Mouse (Mus musculus) heart, embryonic 13.5 days (tissue): ENCODE measurements around the gene Gp1ba. TPM values are rescaled to one million over a fixed set of nuclear protein-coding genes. Genes with fewer than 3 reads are reported as not detected.

Experiments used
- ATAC-seq: fragments of 200-750 bp; cut with Nextera tagmentation; 2 replicates; pipeline ENCODE4 v1.8.0; 2017; ENCODE audit warnings: moderate TSS enrichment; ENCODE audit not compliant: insufficient number of reproducible peaks, low FRiP score, low TSS enrichment; ENCODE audit errors: extremely low read depth
- H3K27ac ChIP-seq: fragments of 300-500 bp; sonication (generic); replicated peaks from 2 replicates; pipeline ENCODE4 v1.5.1; 2015; ENCODE audit warnings: moderate library complexity, mild to moderate bottlenecking, inconsistent platforms
- H3K27me3 ChIP-seq: fragments of 300-500 bp; sonication (generic); replicated peaks from 2 replicates; pipeline ENCODE4 v1.6.1; 2015; ENCODE audit warnings: mild to moderate bottlenecking, inconsistent platforms
- H3K36me3 ChIP-seq: fragments of 300-500 bp; sonication (generic); 2 replicates; pipeline ENCODE4 v1.6.1; 2015; ENCODE audit warnings: mild to moderate bottlenecking, inconsistent platforms
- H3K4me1 ChIP-seq: fragments of 300-500 bp; sonication (generic); 2 replicates; pipeline ENCODE4 v1.6.1; 2015; ENCODE audit warnings: inconsistent platforms
- H3K4me2 ChIP-seq: fragments of 300-500 bp; sonication (generic); 2 replicates; pipeline ENCODE4 v1.6.1; 2015; ENCODE audit warnings: inconsistent platforms, mild to moderate bottlenecking, moderate library complexity
- H3K4me3 ChIP-seq: fragments of 300-500 bp; sonication (generic); 2 replicates; pipeline ENCODE4 v1.5.1; 2015; ENCODE audit warnings: moderate library complexity, mild to moderate bottlenecking, inconsistent platforms
- H3K9ac ChIP-seq: fragments of 300-500 bp; sonication (generic); 2 replicates; pipeline ENCODE4 v1.6.1; 2015; ENCODE audit warnings: inconsistent platforms, mild to moderate bottlenecking, moderate library complexity
- H3K9me3 ChIP-seq: fragments of 300-500 bp; sonication (generic); 2 replicates; pipeline ENCODE4 v1.6.1; 2016; ENCODE audit warnings: inconsistent platforms
- WGBS: fragments of 180-500 bp; shearing (Covaris S2); methylation state at CpG from one replicate; pipeline ENCODE4 v1.1.7; 2015; ENCODE audit warnings: mixed read lengths; 5-methylcytosine and 5-hydroxymethylcytosine counted together
- polyA plus RNA-seq: library from polyadenylated mRNA; unstranded; fragments of >200 nt; fragmentation: Nextera tagmentation; extraction: Ambion mirVana; gene quantifications from 2 replicates; pipeline ENCODE4 v1.2.1, GENCODE M21; 2015

Gene Gp1ba
- polyA plus RNA-seq, 1 experiment from 2014 or later: 0.86 TPM

DNA sequence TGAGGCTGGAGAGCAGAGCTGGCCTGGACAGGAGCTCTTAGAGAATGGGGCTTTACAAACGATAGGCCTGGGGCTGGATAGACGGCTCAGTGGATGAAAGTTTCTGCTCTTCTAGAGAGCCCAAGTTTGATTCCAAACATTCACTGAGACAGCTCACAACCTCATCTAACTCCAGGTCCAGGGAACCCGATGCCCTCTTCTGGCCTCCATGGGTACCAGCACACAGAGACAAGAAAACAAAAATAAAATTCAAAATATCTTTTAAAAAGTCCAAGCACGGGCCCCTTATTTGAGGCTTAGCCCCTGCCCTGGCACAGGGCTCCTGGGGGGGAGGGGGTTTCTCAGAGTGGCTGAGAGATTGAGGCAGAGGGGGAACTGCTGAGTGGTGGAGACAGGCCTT, 28.2 kb upstream of the Gp1ba start:
- no peak for ATAC-seq
- 0 out of 2 replicates have a peak, but pooled peaks cover under 1% of the 10 kb centered on the region for H3K27me3 ChIP-seq
- H3K36me3 ChIP-seq: peaks cover 80% of the 10 kb centered on the region
- H3K9me3 ChIP-seq: no peaks in the 10 kb centered on the region
- no peak overlapping the region for H3K27ac ChIP-seq
- no peak overlapping the region for H3K4me3 ChIP-seq
- no peak overlapping the region for H3K4me2 ChIP-seq
- H3K4me1 ChIP-seq: peaks cover 16% of the 10 kb centered on the region
- no peak overlapping the region for H3K9ac ChIP-seq
- 82% methylated on average over 4 of the region's 4 CpGs for WGBS

- Histone ChIP-seq H3K9me3 (no peaks in the 10 kb centered on the region), H3K27ac (no peak overlapping the region), H3K9ac (no peak overlapping the region), H3K4me3 (no peak overlapping the region), H3K36me3 (peaks cover 63% of the 10 kb centered on the region), H3K4me2 (no peak overlapping the region), H3K4me1 (peaks cover 18% of the 10 kb centered on the region), H3K27me3 (peaks cover 17% of the 10 kb centered on the region)
- 76% methylated on average over 7 of the region's 7 CpGs for WGBS
- no peak for ATAC-seq
Measured at GRCm38 (mm10) chr11:70612505-70612904, 26.4 kb upstream of the Gp1ba start.

GRCm38 (mm10) chr11:70615074-70615473, 23.8 kb upstream of the Gp1ba start:
- peak; percentile 58; the same call in 1 of the 2 replicates for ATAC-seq
- peaks cover 37% of the 10 kb centered on the region for H3K36me3 ChIP-seq
- peak overlapping the region; percentile 82 for H3K9ac ChIP-seq
- H3K4me2 ChIP-seq: peak overlapping the region; percentile 95
- 1% methylated on average over 17 of the region's 17 CpGs for WGBS
- H3K4me1 ChIP-seq: peaks cover 18% of the 10 kb centered on the region
- H3K27ac ChIP-seq: peak overlapping the region; percentile 58
- peaks cover 19% of the 10 kb centered on the region for H3K27me3 ChIP-seq
- no peaks in the 10 kb centered on the region for H3K9me3 ChIP-seq
- H3K4me3 ChIP-seq: peak overlapping the region; percentile 55

GRCm38 (mm10) chr11:70615516-70616093, 23.3 kb upstream of the Gp1ba start, which contains the start of gene 4930544D05Rik:
TSS of gene 4930544D05Rik (plus strand) at chr11:70615848.
- WGBS: 8% methylated on average over 21 of the region's 21 CpGs
- peaks cover 18% of the 10 kb centered on the region for H3K4me1 ChIP-seq
- ATAC-seq: no peak
- H3K36me3 ChIP-seq: peaks cover 32% of the 10 kb centered on the region
- H3K9ac ChIP-seq: peak within 1 kb of the TSS; percentile 82
- H3K9me3 ChIP-seq: no peaks in the 10 kb centered on the region
- peak within 1 kb of the TSS; percentile 55 for H3K4me3 ChIP-seq
- peaks cover 19% of the 10 kb centered on the region for H3K27me3 ChIP-seq
- peak within 1 kb of the TSS; percentile 95 for H3K4me2 ChIP-seq
- peak within 1 kb of the TSS; percentile 58 for H3K27ac ChIP-seq

- no peak for ATAC-seq
- peaks cover 27% of the 10 kb centered on the region for H3K4me1 ChIP-seq
- no peaks in the 10 kb centered on the region for H3K9me3 ChIP-seq
- peaks cover 19% of the 10 kb centered on the region for H3K27me3 ChIP-seq
- no peak within 1 kb of the TSS for H3K9ac ChIP-seq
- H3K27ac ChIP-seq: no peak within 1 kb of the TSS
- no peak within 1 kb of the TSS for H3K4me3 ChIP-seq
- no peaks in the 10 kb centered on the region for H3K36me3 ChIP-seq
- WGBS: 19% methylated on average over 1 of the region's 1 CpGs
- no peak within 1 kb of the TSS for H3K4me2 ChIP-seq
Measured at GRCm38 (mm10) chr11:70619101-70619500, 19.8 kb upstream of the Gp1ba start, which contains the start of gene Chrne. TSS of gene Chrne (minus strand) at chr11:70619216.

DNA sequence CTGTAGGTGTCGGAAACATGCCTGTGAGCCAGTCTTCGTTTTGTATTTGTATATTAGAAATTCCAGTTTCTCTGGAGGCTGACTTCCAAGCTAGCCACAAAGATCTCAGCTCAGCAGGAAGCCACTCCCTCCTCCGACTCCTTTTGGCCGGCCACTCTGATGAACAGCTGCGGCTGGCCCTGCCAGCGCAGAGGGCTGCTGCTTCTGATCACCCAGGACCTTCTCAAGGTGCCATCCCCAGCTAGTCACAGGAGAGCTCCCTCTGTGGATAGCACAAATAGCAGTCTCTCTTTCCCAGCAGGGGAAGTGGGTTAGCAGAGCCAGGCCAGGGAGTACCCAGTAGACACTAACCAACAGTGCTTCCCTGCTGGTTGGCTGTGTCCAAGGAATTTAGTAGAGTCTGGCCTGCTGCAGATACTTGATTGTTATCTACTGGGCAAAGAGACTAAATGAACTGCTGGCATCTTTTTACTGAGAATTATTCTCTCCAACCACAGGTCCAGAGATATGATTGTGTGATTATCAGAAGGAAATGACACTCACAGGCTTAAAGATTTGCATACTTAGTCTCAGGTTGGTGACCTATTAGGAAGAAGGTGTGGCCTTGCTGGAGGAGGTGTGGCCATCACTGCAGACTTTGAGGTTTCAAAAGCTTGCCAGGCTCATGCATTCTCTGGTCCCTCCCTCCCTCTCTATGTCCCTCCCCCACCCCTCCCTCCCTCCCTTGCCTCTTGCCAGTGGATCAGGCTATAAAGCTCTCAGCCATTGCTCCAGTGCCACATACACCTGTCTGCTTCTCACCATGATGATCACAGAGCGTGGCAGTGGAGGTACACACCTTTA, 16.7 kb upstream of the Gp1ba start:
- no peak overlapping the region for H3K27ac ChIP-seq
- H3K4me1 ChIP-seq: peaks cover 9% of the 10 kb centered on the region
- H3K36me3 ChIP-seq: no peaks in the 10 kb centered on the region
- peaks cover 4% of the 10 kb centered on the region for H3K27me3 ChIP-seq
- no peak for ATAC-seq
- no peak overlapping the region for H3K4me2 ChIP-seq
- no peaks in the 10 kb centered on the region for H3K9me3 ChIP-seq
- H3K4me3 ChIP-seq: no peak overlapping the region
- 28% methylated on average over 7 of the region's 7 CpGs for WGBS
- H3K9ac ChIP-seq: peak overlapping the region; percentile 50; the same call in 1 of the 2 replicates

DNA sequence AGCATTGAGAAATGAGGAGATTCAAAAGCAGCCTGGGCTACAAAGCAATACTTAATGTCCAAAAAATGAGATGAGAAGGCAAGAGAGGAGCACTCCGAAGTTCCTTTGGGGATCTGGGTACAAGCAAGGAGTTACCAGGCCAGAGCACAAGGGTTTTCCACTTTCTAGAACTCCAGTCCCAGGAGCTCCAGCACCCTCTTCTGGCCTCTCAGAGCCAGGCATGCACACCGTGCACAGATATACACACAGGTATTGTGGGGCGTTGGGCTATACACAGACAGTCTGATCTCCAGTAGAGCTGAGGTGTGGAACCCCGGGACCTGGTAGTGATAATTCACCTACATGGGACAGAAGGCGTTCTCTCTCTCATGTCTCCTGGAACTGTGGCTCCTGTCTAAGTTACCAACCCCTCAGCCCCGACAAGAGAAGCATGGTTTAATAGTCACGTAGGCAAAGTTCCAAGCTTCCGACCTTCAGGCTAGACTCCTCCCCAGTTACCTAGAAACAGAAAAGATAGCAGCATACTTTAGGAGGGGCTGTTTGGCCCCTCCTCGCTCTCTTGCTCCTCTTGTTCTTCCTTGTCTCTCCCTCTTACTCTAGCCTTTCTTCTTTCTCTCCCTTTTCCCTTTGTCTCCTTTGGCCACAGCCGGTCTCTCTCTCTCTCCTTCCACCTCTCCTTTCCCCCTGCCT, 15.7 kb upstream of the Gp1ba start:
- H3K27ac ChIP-seq: no peak overlapping the region
- no peaks in the 10 kb centered on the region for H3K9me3 ChIP-seq
- no peaks in the 10 kb centered on the region for H3K36me3 ChIP-seq
- H3K27me3 ChIP-seq: no peaks in the 10 kb centered on the region
- H3K9ac ChIP-seq: no peak overlapping the region
- no peak overlapping the region for H3K4me3 ChIP-seq
- peaks cover 9% of the 10 kb centered on the region for H3K4me1 ChIP-seq
- no peak for ATAC-seq
- no peak overlapping the region for H3K4me2 ChIP-seq
- 60% methylated on average over 10 of the region's 10 CpGs for WGBS

DNA sequence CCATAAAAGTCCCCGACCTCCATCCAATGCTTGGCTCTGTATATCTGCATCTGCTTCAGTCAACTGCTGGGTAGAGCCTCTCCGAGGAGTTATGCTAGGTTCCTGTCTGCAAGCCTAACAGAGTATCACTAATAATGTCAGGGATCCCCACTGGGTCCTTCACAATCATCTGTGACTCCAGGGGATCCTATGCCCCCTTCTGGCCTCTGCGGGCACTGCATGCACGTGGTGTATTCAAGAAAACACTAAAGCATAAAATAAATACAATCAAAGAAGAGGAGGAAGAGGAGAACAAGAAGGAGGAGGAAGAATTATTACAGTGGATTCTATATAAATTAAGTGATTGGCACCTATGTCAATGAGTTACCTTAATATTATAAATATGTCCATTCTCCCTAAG, 13.4 kb upstream of the Gp1ba start:
- Histone ChIP-seq H3K4me3 (no peak overlapping the region), H3K36me3 (no peaks in the 10 kb centered on the region), H3K27ac (no peak overlapping the region), H3K4me1 (peaks cover 9% of the 10 kb centered on the region), H3K27me3 (no peaks in the 10 kb centered on the region), H3K4me2 (no peak overlapping the region), H3K9me3 (no peaks in the 10 kb centered on the region), H3K9ac (no peak overlapping the region)
- no peak for ATAC-seq
- 46% methylated on average over 4 of the region's 4 CpGs for WGBS

- no peak for ATAC-seq
- WGBS: 74% methylated on average over 4 of the region's 4 CpGs
- Histone ChIP-seq H3K4me3 (no peak overlapping the region), H3K9me3 (no peaks in the 10 kb centered on the region), H3K36me3 (no peaks in the 10 kb centered on the region), H3K4me1 (peaks cover 9% of the 10 kb centered on the region), H3K9ac (no peak overlapping the region), H3K27ac (no peak overlapping the region), H3K27me3 (no peaks in the 10 kb centered on the region), H3K4me2 (no peak overlapping the region)
Measured at GRCm38 (mm10) chr11:70626877-70627276, 12.0 kb upstream of the Gp1ba start.

DNA sequence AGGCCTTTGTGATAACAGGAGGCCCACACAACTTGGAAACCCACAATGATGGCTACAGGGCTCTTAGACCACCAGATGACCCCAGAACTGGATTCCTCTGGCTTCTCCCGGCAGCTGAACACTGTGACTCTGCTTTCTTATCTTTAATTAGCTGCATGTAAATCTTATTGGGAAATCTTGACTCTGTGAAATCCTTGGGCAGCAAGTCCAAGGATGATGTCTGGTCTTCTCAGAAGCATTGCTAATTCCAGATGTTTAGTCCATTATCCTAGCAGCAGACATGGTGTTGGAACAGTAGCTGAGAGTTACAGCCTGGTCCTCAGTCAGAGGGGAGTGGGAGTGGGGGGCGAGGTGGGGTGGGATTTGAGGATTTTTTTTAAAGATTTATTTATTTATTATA, 10.5 kb upstream of the Gp1ba start:
- WGBS: 56% methylated on average over 2 of the region's 2 CpGs
- ATAC-seq: no peak

GRCm38 (mm10) chr11:70629557-70629956, 9.4 kb upstream of the Gp1ba start:
- Histone ChIP-seq H3K27me3 (no peaks in the 10 kb centered on the region), H3K4me3 (no peak overlapping the region), H3K4me1 (no peaks in the 10 kb centered on the region), H3K27ac (no peak overlapping the region), H3K9ac (no peak overlapping the region), H3K9me3 (no peaks in the 10 kb centered on the region), H3K4me2 (no peak overlapping the region), H3K36me3 (no peaks in the 10 kb centered on the region)
- ATAC-seq: no peak
- WGBS: 50% methylated on average over 5 of the region's 5 CpGs

More for the DNA sequence above, 10.5 kb upstream of the Gp1ba start:
- no peak overlapping the region for H3K27ac ChIP-seq
- no peaks in the 10 kb centered on the region for H3K9me3 ChIP-seq
- H3K36me3 ChIP-seq: no peaks in the 10 kb centered on the region
- H3K4me2 ChIP-seq: no peak overlapping the region
- no peak overlapping the region for H3K4me3 ChIP-seq
- H3K27me3 ChIP-seq: no peaks in the 10 kb centered on the region
- 0 out of 2 replicates have a peak, but pooled peaks cover 3% of the 10 kb centered on the region for H3K4me1 ChIP-seq
- no peak overlapping the region for H3K9ac ChIP-seq
